Mouse (Mus musculus) liver, adult 2 months (tissue): ENCODE measurements at regions not wholly inside any gene's neighbourhood (a gene's known extent, or its start where the extent isn't known, plus 50 kb on each side); places are given as distances from the start of the nearest gene placed in this dataset.

ENCODE experiments used
- CTCF ChIP-seq: fragments of 200-500 bp; IDR thresholded peaks from 2 replicates; pipeline ENCODE4 v1.5.1; 2011; ENCODE audit warnings: low read depth, low read length, control low read depth
- POLR2A ChIP-seq: fragments of 200-500 bp; IDR thresholded peaks from 2 replicates; pipeline ENCODE4 v1.6.1; 2011; ENCODE audit warnings: low read length, control low read depth; ENCODE audit not compliant: insufficient read depth; ENCODE audit errors: extremely low read depth

GRCm38 (mm10) chrX:47668778-47669177 lies 224.0 kb downstream of the Smarca1 start:
- TF ChIP-seq CTCF (no peak), POLR2A (no peak)
